Mouse (Mus musculus) fat pad, adult 2 months (tissue): ENCODE measurements at regions not wholly inside any gene's neighbourhood (a gene's known extent, or its start where the extent isn't known, plus 50 kb on each side); places are given as distances from the start of the nearest gene placed in this dataset.

Experiments
- DNase-seq: peaks from one replicate; pipeline ENCODE4 v3.0.0-alpha.2; 2011; ENCODE audit warnings: low read depth, low spot score; ENCODE audit errors: extremely low read depth

GRCm38 (mm10) chr15:59954345-59954744 lies 62.1 kb downstream of the 4933412E24Rik start:
- no peak for DNase-seq

GRCm38 (mm10) chr15:59953857-59954256 lies 62.6 kb downstream of the 4933412E24Rik start:
- DNase-seq: no peak

DNA sequence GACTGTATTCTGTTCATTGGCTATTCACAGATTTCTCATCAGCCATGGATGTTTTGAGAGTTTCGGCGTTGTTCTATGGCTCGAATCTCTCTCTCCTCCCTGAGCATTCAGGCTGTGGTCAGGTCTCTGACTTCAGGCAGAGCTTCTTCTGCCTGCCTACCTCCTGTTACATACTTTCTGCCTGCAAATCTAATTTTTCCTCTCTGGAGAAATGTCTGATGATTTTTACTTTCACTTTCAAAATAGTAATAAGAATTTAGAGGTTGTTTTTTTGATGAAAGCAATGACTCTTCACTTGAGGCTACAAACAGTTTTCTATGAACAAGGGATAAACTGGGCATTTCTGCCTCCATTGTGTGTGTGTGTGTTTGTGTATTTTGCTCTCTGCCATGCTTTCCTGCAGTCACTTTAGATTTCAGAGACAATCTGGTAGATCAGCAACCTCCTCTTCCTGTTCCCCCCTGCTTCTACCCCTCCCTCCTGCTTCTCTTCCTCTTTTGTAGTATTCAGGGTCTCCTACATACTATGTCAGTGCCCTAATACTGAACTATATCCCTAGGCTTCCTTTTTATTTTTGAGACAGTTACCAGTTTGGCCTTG lies 65.7 kb downstream of the 4933412E24Rik start:
- no peak for DNase-seq

- DNase-seq: no peak
Measured at GRCm38 (mm10) chr15:59945208-59945607, 71.2 kb downstream of the 4933412E24Rik start.

GRCm38 (mm10) chr15:59936486-59936885 lies 79.9 kb downstream of the 4933412E24Rik start:
- no peak for DNase-seq

DNA sequence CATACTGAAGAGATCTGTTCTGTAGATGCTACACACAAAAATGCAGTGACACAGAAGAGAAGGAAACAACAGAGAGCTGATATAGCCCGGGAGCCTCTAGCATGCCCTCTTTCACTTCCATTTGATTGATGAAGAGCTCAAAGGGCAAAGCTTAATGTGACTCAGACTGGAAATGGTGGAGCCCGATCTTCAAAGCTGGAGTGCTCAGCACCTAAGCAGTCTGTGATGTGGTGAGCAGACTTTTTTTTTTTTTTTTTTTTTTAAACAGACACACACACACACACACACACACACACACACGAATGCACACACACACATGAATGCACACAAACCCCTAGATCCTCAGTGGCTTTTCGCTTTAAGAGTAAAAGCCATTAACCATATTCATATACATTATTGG lies 102.6 kb downstream of the 4933412E24Rik start:
- DNase-seq: no peak

DNA sequence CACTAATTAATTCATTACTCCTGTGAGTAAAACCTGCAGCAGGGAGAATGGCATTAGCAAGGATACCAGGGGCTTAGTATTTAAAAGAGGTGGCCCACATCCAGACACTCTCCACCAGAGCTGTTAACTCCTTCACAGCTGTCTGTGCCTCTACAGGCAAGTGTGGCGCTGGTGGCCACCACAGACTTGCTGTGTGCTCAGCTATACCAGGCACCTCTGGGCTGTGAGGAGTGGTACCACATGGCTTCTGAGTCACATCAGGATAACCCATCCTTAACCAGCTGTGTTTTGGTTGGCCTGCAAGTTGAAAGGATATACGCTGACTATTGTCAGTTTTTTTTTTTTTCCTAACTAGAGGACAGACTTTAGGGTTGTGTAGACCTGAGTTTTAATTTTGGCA lies 108.1 kb downstream of the 4933412E24Rik start:
- no peak for DNase-seq

- no peak for DNase-seq
Measured at GRCm38 (mm10) chr15:59905832-59906797, 110.3 kb downstream of the 4933412E24Rik start.

- no peak for DNase-seq
Measured at GRCm38 (mm10) chr15:59904741-59905140, 111.7 kb downstream of the 4933412E24Rik start.

DNA sequence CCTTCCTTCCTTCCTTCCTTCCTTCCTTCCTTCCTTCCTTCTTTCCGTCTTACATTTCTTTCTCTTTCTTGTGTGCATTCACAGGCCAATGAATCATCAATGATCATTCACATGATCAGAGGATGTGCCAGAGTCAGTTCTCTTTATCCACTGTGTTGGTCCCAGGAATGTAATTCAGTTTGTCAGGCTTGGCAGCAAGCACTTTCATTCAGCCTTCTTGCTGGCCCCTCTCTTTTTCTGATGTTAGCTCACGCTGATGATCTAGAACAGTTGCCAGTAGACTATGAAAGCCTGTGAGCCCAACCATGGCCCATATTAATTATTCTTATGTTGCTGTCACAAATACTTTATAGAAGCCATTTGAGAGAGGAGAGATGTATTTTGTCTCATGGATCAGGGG lies 127.4 kb downstream of the 4933412E24Rik start:
- no peak for DNase-seq

- no peak for DNase-seq
Measured at GRCm38 (mm10) chr15:59888131-59888459, 128.3 kb downstream of the 4933412E24Rik start.

DNA sequence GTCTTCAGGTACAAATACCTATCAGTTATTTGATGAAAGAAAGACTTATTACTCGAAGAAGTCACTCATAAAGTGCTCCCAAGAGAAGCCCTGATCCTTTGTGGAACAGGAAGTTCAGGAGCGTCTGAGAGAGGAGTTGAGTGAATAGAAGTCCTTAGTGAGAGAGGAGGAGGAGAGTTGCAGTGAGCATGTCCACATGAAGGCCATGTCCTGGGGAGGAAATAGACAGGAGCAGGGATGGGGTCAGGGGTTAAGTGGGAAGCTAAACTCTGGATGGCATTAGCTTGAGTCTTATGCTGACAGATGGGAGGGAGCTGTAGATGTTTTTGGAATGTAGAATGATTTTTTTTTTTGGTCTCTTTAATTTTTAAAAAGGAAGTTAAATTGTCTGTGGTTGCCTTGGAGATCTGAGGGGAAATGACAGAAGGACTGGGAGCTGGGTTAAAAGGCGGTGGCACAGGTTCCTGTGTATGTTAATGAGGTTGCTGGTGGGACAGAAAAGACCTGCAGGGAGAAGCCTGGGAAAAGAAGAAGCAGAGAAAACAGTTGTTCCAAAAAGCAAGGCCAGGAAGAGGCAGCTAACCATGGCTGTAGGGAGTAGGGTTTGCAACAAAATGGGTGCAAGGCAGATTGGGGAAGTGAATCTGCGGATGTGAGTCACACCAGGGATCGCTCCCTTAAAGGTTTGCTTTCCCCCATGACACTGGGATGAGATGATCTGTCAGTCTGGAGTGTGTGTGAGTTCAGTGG lies 128.9 kb downstream of the 4933412E24Rik start:
- DNase-seq: no peak

DNA sequence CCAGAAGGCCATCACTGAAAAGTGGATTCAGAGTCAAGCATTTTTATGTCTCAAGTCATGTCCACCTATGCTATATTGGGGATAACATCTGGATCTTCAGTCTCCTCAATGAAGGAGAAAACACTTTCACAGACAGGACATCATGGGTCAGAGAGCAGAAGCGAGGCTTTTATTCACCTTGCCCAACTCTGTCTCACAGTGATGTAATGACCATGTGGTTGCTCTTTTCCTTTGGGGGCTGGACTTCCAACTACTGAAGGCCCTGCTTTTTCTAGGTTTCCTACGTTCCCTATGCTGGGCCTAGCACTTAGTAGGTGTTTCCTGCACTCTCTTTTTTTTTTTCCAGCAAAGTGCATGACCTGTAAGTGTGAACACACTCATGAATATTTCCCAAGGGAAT lies 130.4 kb downstream of the 4933412E24Rik start:
- no peak for DNase-seq

DNA sequence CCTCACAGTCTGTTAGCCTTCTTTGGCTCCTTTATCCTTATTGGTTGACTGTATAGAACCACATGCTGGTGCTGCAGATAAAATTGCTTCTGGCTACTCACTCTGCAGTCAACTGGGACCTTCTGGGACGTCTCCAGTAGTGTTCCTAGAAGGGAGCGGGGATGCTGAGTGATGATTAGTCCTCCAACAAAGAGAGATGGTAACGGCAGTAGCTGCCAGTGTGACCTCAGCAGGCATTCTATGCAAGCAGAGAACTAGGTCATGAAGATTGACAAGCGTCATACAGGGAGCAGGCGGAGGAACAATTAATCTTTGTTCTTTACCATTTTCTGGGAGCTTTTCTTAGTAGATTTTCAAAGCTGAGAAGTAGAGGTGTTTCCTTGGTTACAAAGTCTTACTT lies 134.0 kb downstream of the 4933412E24Rik start:
- no peak for DNase-seq

- DNase-seq: no peak
Measured at GRCm38 (mm10) chr15:59880426-59880825, 136.0 kb downstream of the 4933412E24Rik start.

GRCm38 (mm10) chr15:59879311-59879710 lies 137.1 kb downstream of the 4933412E24Rik start:
- DNase-seq: no peak

DNA sequence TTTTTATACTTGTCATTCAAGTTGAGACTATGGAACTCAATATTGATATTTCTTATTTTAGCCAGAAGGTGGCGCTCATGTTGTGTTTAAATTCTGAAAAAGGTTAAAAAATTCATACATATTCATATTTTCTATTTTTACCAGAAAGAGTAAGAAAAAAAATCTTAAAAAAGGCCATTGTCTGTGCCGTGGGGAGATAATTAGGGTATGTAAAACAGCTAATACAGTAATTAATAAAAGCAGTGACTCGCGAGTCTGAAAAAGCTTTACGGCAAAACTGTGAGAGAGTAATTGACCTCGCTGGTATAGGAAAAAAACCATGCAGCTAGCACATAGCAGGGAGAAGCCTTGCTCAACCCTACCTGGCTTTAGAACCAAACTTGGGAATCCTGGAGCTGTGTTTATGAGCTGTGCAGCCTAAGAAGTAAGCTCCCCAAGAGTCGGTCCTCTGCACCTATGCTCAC lies 140.1 kb downstream of the 4933412E24Rik start:
- no peak for DNase-seq

- no peak for DNase-seq
Measured at GRCm38 (mm10) chr15:59866701-59867100, 149.7 kb downstream of the 4933412E24Rik start.

- DNase-seq: no peak
Measured at GRCm38 (mm10) chr15:59864746-59865499, 151.5 kb downstream of the 4933412E24Rik start.

GRCm38 (mm10) chr15:59852271-59853000 lies 164.0 kb downstream of the 4933412E24Rik start:
- peak; percentile 98 for DNase-seq
